Mouse (Mus musculus): Measurements from ENCODE around the gene Kif18b. TPM values are rescaled to one million over a fixed set of nuclear protein-coding genes. Genes with fewer than 3 reads are reported as not detected.

Gene Kif18b
- total and polyA plus RNA-seq, 2 experiments from 2014 or later = 0.46 to 6.3 TPM

- no peaks in the 10 kb centered on the region for H3K4me1 ChIP-seq (ENCODE audit: insufficient read depth, low read length)
- H3K27me3 ChIP-seq (ENCODE audit: insufficient read depth, low read length) = no peaks in the 10 kb centered on the region
- TF ChIP-seq CTCF (IDR thresholded peaks at IDR 0.05) = peak; percentile 88
- peak; percentile 91 for DNase-seq (ENCODE audit: low spot score)
- no peaks in the 10 kb centered on the region for H3K9me3 ChIP-seq (ENCODE audit: low read length)
- WGBS = 32% methylated on average over 4 of the region's 4 CpGs
- H3K36me3 ChIP-seq (ENCODE audit: insufficient read depth, low read length) = peaks cover 52% of the 10 kb centered on the region
- H3K9ac ChIP-seq (replicated peaks; ENCODE audit: low read length, poor library complexity, severe bottlenecking) = no peak overlapping the region
- ATAC-seq (ENCODE audit: low FRiP score) = no peak
- no peak overlapping the region for H3K4me3 ChIP-seq (ENCODE audit: low read depth, low read length)
- H3K4me2 ChIP-seq (ENCODE audit: low read depth, low read length, poor library complexity, severe bottlenecking) = no peak overlapping the region
- H3K27ac ChIP-seq (ENCODE audit: low read depth, low read length) = no peak overlapping the region
Measured at GRCm38 (mm10) chr11:102864272-102864671, 60.7 kb downstream of the Kif18b start.

DNA sequence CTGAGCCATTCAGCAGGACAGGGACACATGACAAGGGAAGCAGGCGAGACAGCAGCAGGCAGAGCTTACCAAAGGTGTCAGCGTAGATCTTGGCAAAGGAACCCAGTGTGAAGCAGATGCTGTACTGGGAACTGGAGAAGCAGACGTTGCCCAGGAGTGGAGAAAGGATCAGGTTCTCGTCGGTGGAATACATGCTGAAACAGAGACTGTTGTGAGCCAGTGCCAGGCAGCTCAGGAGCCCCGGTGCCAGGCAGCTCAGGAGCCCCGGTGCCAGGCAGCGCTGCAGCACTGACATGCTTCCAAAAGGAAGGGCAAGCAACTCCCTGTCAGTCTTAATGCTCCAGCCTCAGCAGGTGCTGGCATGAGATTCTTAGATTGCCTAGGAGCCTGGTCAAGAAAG, 65.0 kb downstream of the Kif18b start:
- 86% methylated on average over 8 of the region's 8 CpGs for WGBS

DNA sequence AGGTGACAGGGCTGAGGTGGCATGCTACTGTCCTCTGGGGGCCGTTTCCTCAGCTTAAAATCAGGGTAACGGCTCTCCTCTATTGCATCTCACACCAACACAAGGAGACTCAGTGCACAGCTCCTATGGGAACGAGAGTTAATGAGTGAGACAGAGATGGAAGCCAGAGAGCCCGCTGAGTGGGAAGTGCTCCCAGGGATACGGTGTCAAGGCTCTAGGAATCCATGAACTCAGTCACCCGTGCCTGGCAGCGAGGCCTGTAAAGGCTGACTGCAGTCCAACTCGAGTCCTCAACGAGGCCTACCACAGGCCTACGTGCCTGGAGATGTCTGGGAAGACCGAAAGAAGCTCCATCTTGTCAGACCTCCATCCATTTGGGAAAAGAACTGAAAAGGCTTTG, 66.0 kb downstream of the Kif18b start:
- H3K27me3 ChIP-seq (ENCODE audit: insufficient read depth, low read length) = no peaks in the 10 kb centered on the region
- H3K9me3 ChIP-seq (ENCODE audit: low read length) = no peaks in the 10 kb centered on the region
- no peak overlapping the region for H3K4me3 ChIP-seq (ENCODE audit: low read depth, low read length)
- ATAC-seq (ENCODE audit: low FRiP score) (no peak), DNase-seq (ENCODE audit: low spot score) (peak; percentile 75)
- WGBS = 80% methylated on average over 11 of the region's 11 CpGs
- H3K36me3 ChIP-seq (ENCODE audit: insufficient read depth, low read length) = peaks cover 62% of the 10 kb centered on the region
- H3K4me1 ChIP-seq (ENCODE audit: insufficient read depth, low read length) = no peaks in the 10 kb centered on the region
- no peak for TF ChIP-seq CTCF (IDR thresholded peaks at IDR 0.05)
- H3K9ac ChIP-seq (replicated peaks; ENCODE audit: low read length, poor library complexity, severe bottlenecking) = no peak overlapping the region
- no peak overlapping the region for H3K4me2 ChIP-seq (ENCODE audit: low read depth, low read length, poor library complexity, severe bottlenecking)
- no peak overlapping the region for H3K27ac ChIP-seq (ENCODE audit: low read depth, low read length)

More for the DNA sequence above, 65.0 kb downstream of the Kif18b start:
- Histone ChIP-seq H3K4me3 (ENCODE audit: low read depth, low read length) (no peak overlapping the region), H3K27ac (ENCODE audit: low read depth, low read length) (no peak overlapping the region), H3K4me1 (ENCODE audit: insufficient read depth, low read length) (no peaks in the 10 kb centered on the region), H3K27me3 (ENCODE audit: insufficient read depth, low read length) (no peaks in the 10 kb centered on the region), H3K9me3 (ENCODE audit: low read length) (no peaks in the 10 kb centered on the region), H3K4me2 (ENCODE audit: low read depth, low read length, poor library complexity, severe bottlenecking) (no peak overlapping the region), H3K36me3 (ENCODE audit: insufficient read depth, low read length) (peaks cover 55% of the 10 kb centered on the region), H3K9ac (replicated peaks; ENCODE audit: low read length, poor library complexity, severe bottlenecking) (no peak overlapping the region)
- DNase-seq (ENCODE audit: low spot score) (peak; percentile 67), ATAC-seq (ENCODE audit: low FRiP score) (no peak)
- TF ChIP-seq CTCF (IDR thresholded peaks at IDR 0.05) = no peak

DNA sequence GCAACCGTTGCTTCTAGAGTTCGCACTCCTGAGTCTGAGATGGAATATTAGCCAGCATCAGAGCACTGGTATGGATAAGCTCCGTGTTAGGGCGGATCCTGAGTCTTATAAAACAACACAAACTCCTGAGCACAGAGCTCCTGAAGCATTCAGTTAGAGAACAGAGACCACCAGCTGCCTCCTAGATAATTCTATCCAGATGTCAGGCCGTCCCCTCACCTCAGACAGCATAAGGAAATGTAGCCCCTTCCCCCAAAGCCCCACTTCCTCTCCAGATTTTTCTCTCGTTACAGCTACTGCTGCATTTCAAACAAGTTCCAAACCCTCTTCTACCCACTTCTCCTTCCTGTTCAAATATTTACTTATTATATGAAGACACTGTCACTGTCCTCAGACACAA, 69.0 kb downstream of the Kif18b start:
- Histone ChIP-seq H3K9ac (replicated peaks; ENCODE audit: low read length, poor library complexity, severe bottlenecking) (no peak overlapping the region), H3K27me3 (ENCODE audit: insufficient read depth, low read length) (no peaks in the 10 kb centered on the region), H3K36me3 (ENCODE audit: insufficient read depth, low read length) (peaks cover 65% of the 10 kb centered on the region), H3K9me3 (ENCODE audit: low read length) (no peaks in the 10 kb centered on the region), H3K27ac (ENCODE audit: low read depth, low read length) (no peak overlapping the region), H3K4me1 (ENCODE audit: insufficient read depth, low read length) (no peaks in the 10 kb centered on the region), H3K4me2 (ENCODE audit: low read depth, low read length, poor library complexity, severe bottlenecking) (no peak overlapping the region), H3K4me3 (ENCODE audit: low read depth, low read length) (no peak overlapping the region)
- 90% methylated on average over 6 of the region's 6 CpGs for WGBS
- ATAC-seq (ENCODE audit: low FRiP score) = no peak
- DNase-seq (ENCODE audit: low spot score) = no peak
- TF ChIP-seq CTCF (IDR thresholded peaks at IDR 0.05) = no peak

Other genes with a start within 250 kb of the Kif18b start
- gene Ccdc43, start 227.3 kb downstream of the Kif18b start, total RNA-seq (2014; rRNA removed) = 23.9 and 31.0 TPM in 2 replicates
- 33.8 and 35.1 TPM in 2 replicates for gene Ccdc43, start 227.3 kb downstream of the Kif18b start, polyA plus RNA-seq (2015; fragmentation: Nextera tagmentation; extraction: Ambion mirVana)
- gene Adam11, start 163.7 kb downstream of the Kif18b start, total RNA-seq (2014; rRNA removed) = 43.8 and 46.9 TPM in 2 replicates
- gene Adam11, start 163.7 kb downstream of the Kif18b start, polyA plus RNA-seq (2015; fragmentation: Nextera tagmentation; extraction: Ambion mirVana) = 21.5 and 22.3 TPM in 2 replicates
- 18.1 and 18.8 TPM in 2 replicates for gene Gjc1, start 105.4 kb downstream of the Kif18b start, total RNA-seq (2014; rRNA removed)
- 14.8 and 17.8 TPM in 2 replicates for gene Gjc1, start 105.4 kb downstream of the Kif18b start, polyA plus RNA-seq (2015; fragmentation: Nextera tagmentation; extraction: Ambion mirVana)
- 12.3 and 12.8 TPM in 2 replicates for gene Higd1b, start 89.3 kb downstream of the Kif18b start, total RNA-seq (2014; rRNA removed)
- gene Higd1b, start 89.3 kb downstream of the Kif18b start, polyA plus RNA-seq (2015; fragmentation: Nextera tagmentation; extraction: Ambion mirVana) = 13.1 and 15.3 TPM in 2 replicates
- 63.0 and 69.8 TPM in 2 replicates for gene Eftud2, start 44.1 kb downstream of the Kif18b start, total RNA-seq (2014; rRNA removed)
- 104 and 105 TPM in 2 replicates for gene Eftud2, start 44.1 kb downstream of the Kif18b start, polyA plus RNA-seq (2015; fragmentation: Nextera tagmentation; extraction: Ambion mirVana)
- 0.33 and 1.6 TPM in 2 replicates for gene Ccdc103, start 43.9 kb downstream of the Kif18b start, total RNA-seq (2014; rRNA removed)
- gene Ccdc103, start 43.9 kb downstream of the Kif18b start, polyA plus RNA-seq (2015; fragmentation: Nextera tagmentation; extraction: Ambion mirVana) = 1.7 and 1.8 TPM in 2 replicates
- gene Fam187a, start 40.0 kb downstream of the Kif18b start, total RNA-seq (2014; rRNA removed) = not detected in 2 replicates
- gene Fam187a, start 40.0 kb downstream of the Kif18b start, polyA plus RNA-seq (2015; fragmentation: Nextera tagmentation; extraction: Ambion mirVana) = 0.12 TPM in 1 of 2 replicates, not detected in the other
- gene Gfap, start 24.2 kb downstream of the Kif18b start, total RNA-seq (2014; rRNA removed) = 19.5 and 36.4 TPM in 2 replicates
- gene Gfap, start 24.2 kb downstream of the Kif18b start, polyA plus RNA-seq (2015; fragmentation: Nextera tagmentation; extraction: Ambion mirVana) = 20.6 and 24.3 TPM in 2 replicates
- 45.6 and 52.8 TPM in 2 replicates for gene C1ql1, start 21.6 kb upstream of the Kif18b start, total RNA-seq (2014; rRNA removed)
- 15.8 and 16.9 TPM in 2 replicates for gene C1ql1, start 21.6 kb upstream of the Kif18b start, polyA plus RNA-seq (2015; fragmentation: Nextera tagmentation; extraction: Ambion mirVana)
- gene Nmt1, start 103.1 kb upstream of the Kif18b start, total RNA-seq (2014; rRNA removed) = 48.6 and 56.3 TPM in 2 replicates
- gene Nmt1, start 103.1 kb upstream of the Kif18b start, polyA plus RNA-seq (2015; fragmentation: Nextera tagmentation; extraction: Ambion mirVana) = 39.1 and 40.5 TPM in 2 replicates
- gene Dcakd, start 103.2 kb upstream of the Kif18b start, total RNA-seq (2014; rRNA removed) = 154 and 191 TPM in 2 replicates
- 165 and 173 TPM in 2 replicates for gene Dcakd, start 103.2 kb upstream of the Kif18b start, polyA plus RNA-seq (2015; fragmentation: Nextera tagmentation; extraction: Ambion mirVana)
- gene Plcd3, start 176.5 kb upstream of the Kif18b start, total RNA-seq (2014; rRNA removed) = 9.4 and 9.7 TPM in 2 replicates
- 4.7 and 4.9 TPM in 2 replicates for gene Plcd3, start 176.5 kb upstream of the Kif18b start, polyA plus RNA-seq (2015; fragmentation: Nextera tagmentation; extraction: Ambion mirVana)
- gene Acbd4, start 176.6 kb upstream of the Kif18b start, total RNA-seq (2014; rRNA removed) = 21.8 and 22.9 TPM in 2 replicates
- 17.5 and 21.8 TPM in 2 replicates for gene Acbd4, start 176.6 kb upstream of the Kif18b start, polyA plus RNA-seq (2015; fragmentation: Nextera tagmentation; extraction: Ambion mirVana)
- gene Hexim1, start 191.1 kb upstream of the Kif18b start, total RNA-seq (2014; rRNA removed) = 15.5 and 19.1 TPM in 2 replicates
- gene Hexim1, start 191.1 kb upstream of the Kif18b start, polyA plus RNA-seq (2015; fragmentation: Nextera tagmentation; extraction: Ambion mirVana) = 3.2 and 4.5 TPM in 2 replicates
- gene Hexim2, start 207.3 kb upstream of the Kif18b start, total RNA-seq (2014; rRNA removed) = 46.3 and 57.8 TPM in 2 replicates
- 38.0 and 40.5 TPM in 2 replicates for gene Hexim2, start 207.3 kb upstream of the Kif18b start, polyA plus RNA-seq (2015; fragmentation: Nextera tagmentation; extraction: Ambion mirVana)
- 12.0 and 14.3 TPM in 2 replicates for gene Fmnl1, start 246.0 kb upstream of the Kif18b start, total RNA-seq (2014; rRNA removed)
- gene Fmnl1, start 246.0 kb upstream of the Kif18b start, polyA plus RNA-seq (2015; fragmentation: Nextera tagmentation; extraction: Ambion mirVana) = 7.3 and 9.5 TPM in 2 replicates

All from midbrain, postnatal 0 days (tissue).